Mouse (Mus musculus): ENCODE results near the gene Mzf1. TPM values are rescaled to one million over a fixed set of nuclear protein-coding genes. Genes with fewer than 3 reads are reported as not detected.

Mzf1 gene
- polyA plus RNA-seq, 1 experiment from 2014 or later, result 7.6 TPM

- no peak for DNase-seq
- H3K4me2 ChIP-seq (ENCODE audit: low read length), result no peak overlapping the region
These were observed 51.2 kb downstream of the Mzf1 start for GRCm38 (mm10) chr7:13003380-13003779.

GRCm38 (mm10) chr7:13001584-13001983, 53.0 kb downstream of the Mzf1 start:
- Histone ChIP-seq H3K27me3 (ENCODE audit: control insufficient read depth, insufficient read depth, low read length) (no peaks in the 10 kb centered on the region), H3K4me2 (ENCODE audit: low read length) (no peak overlapping the region), H3K27ac (replicated peaks; ENCODE audit: low read depth, low read length) (no peak overlapping the region), H3K36me3 (ENCODE audit: control insufficient read depth, insufficient read depth, low read length) (peaks cover 30% of the 10 kb centered on the region), H3K4me3 (replicated peaks; ENCODE audit: low read depth, low read length) (no peak overlapping the region), H3K9ac (replicated peaks; ENCODE audit: low read length) (no peak overlapping the region), H3K9me3 (ENCODE audit: control insufficient read depth, low read length) (no peaks in the 10 kb centered on the region), H3K4me1 (ENCODE audit: control insufficient read depth, insufficient read depth, low read length) (no peaks in the 10 kb centered on the region)
- DNase-seq (no peak), ATAC-seq (ENCODE audit: low FRiP score, low TSS enrichment) (no peak)
- 74% methylated on average over 1 of the region's 1 CpGs for WGBS

More at GRCm38 (mm10) chr7:13003380-13003779, 51.2 kb downstream of the Mzf1 start:
- H3K27ac ChIP-seq (replicated peaks; ENCODE audit: low read depth, low read length), result no peak overlapping the region
- no peak overlapping the region for H3K9ac ChIP-seq (replicated peaks; ENCODE audit: low read length)
- H3K4me3 ChIP-seq (replicated peaks; ENCODE audit: low read depth, low read length), result no peak overlapping the region
- ATAC-seq (ENCODE audit: low FRiP score, low TSS enrichment), result no peak
- H3K36me3 ChIP-seq (ENCODE audit: control insufficient read depth, insufficient read depth, low read length), result peaks cover 42% of the 10 kb centered on the region
- no peaks in the 10 kb centered on the region for H3K27me3 ChIP-seq (ENCODE audit: control insufficient read depth, insufficient read depth, low read length)
- WGBS, result 79% methylated on average over 5 of the region's 5 CpGs
- 0 out of 2 replicates have a peak, but pooled peaks cover 3% of the 10 kb centered on the region for H3K4me1 ChIP-seq (ENCODE audit: control insufficient read depth, insufficient read depth, low read length)
- no peaks in the 10 kb centered on the region for H3K9me3 ChIP-seq (ENCODE audit: control insufficient read depth, low read length)

GRCm38 (mm10) chr7:12998851-12999250, 55.7 kb downstream of the Mzf1 start, which contains the start of gene Trim28:
Gene Trim28, plus strand, starts transcription at chr7:12999114.
- Histone ChIP-seq H3K4me2 (ENCODE audit: low read length) (no peak within 1 kb of the TSS), H3K36me3 (ENCODE audit: control insufficient read depth, insufficient read depth, low read length) (peaks cover 5% of the 10 kb centered on the region; the same call in 1 of the 2 replicates), H3K4me3 (replicated peaks; ENCODE audit: low read depth, low read length) (no peak within 1 kb of the TSS), H3K9me3 (ENCODE audit: control insufficient read depth, low read length) (no peaks in the 10 kb centered on the region), H3K27ac (replicated peaks; ENCODE audit: low read depth, low read length) (no peak within 1 kb of the TSS), H3K9ac (replicated peaks; ENCODE audit: low read length) (no peak within 1 kb of the TSS), H3K4me1 (ENCODE audit: control insufficient read depth, insufficient read depth, low read length) (no peaks in the 10 kb centered on the region), H3K27me3 (ENCODE audit: control insufficient read depth, insufficient read depth, low read length) (no peaks in the 10 kb centered on the region)
- ATAC-seq (ENCODE audit: low FRiP score, low TSS enrichment) (no peak), DNase-seq (no peak)
- 89% methylated on average over 3 of the region's 3 CpGs for WGBS

GRCm38 (mm10) chr7:12998053-12998452, 56.5 kb downstream of the Mzf1 start, which contains the start of gene Slc27a5:
Gene Slc27a5, minus strand, starts transcription at chr7:12998192.
- WGBS, result 82% methylated on average over 5 of the region's 5 CpGs
- Histone ChIP-seq H3K4me2 (ENCODE audit: low read length) (no peak within 1 kb of the TSS), H3K27me3 (ENCODE audit: control insufficient read depth, insufficient read depth, low read length) (no peaks in the 10 kb centered on the region), H3K9ac (replicated peaks; ENCODE audit: low read length) (no peak within 1 kb of the TSS), H3K36me3 (ENCODE audit: control insufficient read depth, insufficient read depth, low read length) (no peaks in the 10 kb centered on the region), H3K4me1 (ENCODE audit: control insufficient read depth, insufficient read depth, low read length) (no peaks in the 10 kb centered on the region), H3K4me3 (replicated peaks; ENCODE audit: low read depth, low read length) (no peak within 1 kb of the TSS), H3K9me3 (ENCODE audit: control insufficient read depth, low read length) (no peaks in the 10 kb centered on the region), H3K27ac (replicated peaks; ENCODE audit: low read depth, low read length) (no peak within 1 kb of the TSS)
- no peak for ATAC-seq (ENCODE audit: low FRiP score, low TSS enrichment)
- DNase-seq, result no peak

- H3K36me3 ChIP-seq (ENCODE audit: control insufficient read depth, insufficient read depth, low read length), result no peaks in the 10 kb centered on the region
- H3K4me2 ChIP-seq (ENCODE audit: low read length), result no peak overlapping the region
- H3K27me3 ChIP-seq (ENCODE audit: control insufficient read depth, insufficient read depth, low read length), result no peaks in the 10 kb centered on the region
- no peak overlapping the region for H3K27ac ChIP-seq (replicated peaks; ENCODE audit: low read depth, low read length)
- no peaks in the 10 kb centered on the region for H3K9me3 ChIP-seq (ENCODE audit: control insufficient read depth, low read length)
- H3K4me1 ChIP-seq (ENCODE audit: control insufficient read depth, insufficient read depth, low read length), result no peaks in the 10 kb centered on the region
- ATAC-seq (ENCODE audit: low FRiP score, low TSS enrichment), result no peak
- H3K9ac ChIP-seq (replicated peaks; ENCODE audit: low read length), result no peak overlapping the region
- 72% methylated on average over 5 of the region's 5 CpGs for WGBS
- DNase-seq, result no peak
- no peak overlapping the region for H3K4me3 ChIP-seq (replicated peaks; ENCODE audit: low read depth, low read length)
These were observed 57.3 kb downstream of the Mzf1 start for GRCm38 (mm10) chr7:12997230-12997629.

GRCm38 (mm10) chr7:12995862-12996261, 58.7 kb downstream of the Mzf1 start:
- Histone ChIP-seq H3K4me2 (ENCODE audit: low read length) (no peak overlapping the region), H3K27me3 (ENCODE audit: control insufficient read depth, insufficient read depth, low read length) (no peaks in the 10 kb centered on the region), H3K4me3 (replicated peaks; ENCODE audit: low read depth, low read length) (no peak overlapping the region), H3K27ac (replicated peaks; ENCODE audit: low read depth, low read length) (no peak overlapping the region), H3K4me1 (ENCODE audit: control insufficient read depth, insufficient read depth, low read length) (no peaks in the 10 kb centered on the region), H3K9ac (replicated peaks; ENCODE audit: low read length) (no peak overlapping the region), H3K36me3 (ENCODE audit: control insufficient read depth, insufficient read depth, low read length) (no peaks in the 10 kb centered on the region), H3K9me3 (ENCODE audit: control insufficient read depth, low read length) (no peaks in the 10 kb centered on the region)
- ATAC-seq (ENCODE audit: low FRiP score, low TSS enrichment) (no peak), DNase-seq (no peak)

- 94% methylated on average over 10 of the region's 10 CpGs for WGBS
- H3K27ac ChIP-seq (replicated peaks; ENCODE audit: low read depth, low read length), result no peak overlapping the region
- H3K4me3 ChIP-seq (replicated peaks; ENCODE audit: low read depth, low read length), result no peak overlapping the region
- H3K36me3 ChIP-seq (ENCODE audit: control insufficient read depth, insufficient read depth, low read length), result no peaks in the 10 kb centered on the region
- H3K27me3 ChIP-seq (ENCODE audit: control insufficient read depth, insufficient read depth, low read length), result no peaks in the 10 kb centered on the region
- no peak overlapping the region for H3K4me2 ChIP-seq (ENCODE audit: low read length)
- no peaks in the 10 kb centered on the region for H3K4me1 ChIP-seq (ENCODE audit: control insufficient read depth, insufficient read depth, low read length)
- ATAC-seq (ENCODE audit: low FRiP score, low TSS enrichment) (no peak), DNase-seq (no peak)
- H3K9ac ChIP-seq (replicated peaks; ENCODE audit: low read length), result no peak overlapping the region
- no peaks in the 10 kb centered on the region for H3K9me3 ChIP-seq (ENCODE audit: control insufficient read depth, low read length)
These were observed 61.4 kb downstream of the Mzf1 start for GRCm38 (mm10) chr7:12993148-12993547.

Other genes starting within 250 kb of the Mzf1 start
- 35.5 and 37.9 TPM in 2 replicates for gene Zfp329, start 235.9 kb downstream of the Mzf1 start, polyA plus RNA-seq (2014; fragmentation: Nextera tagmentation; extraction: Ambion mirVana)
- gene Zfp110, start 220.0 kb downstream of the Mzf1 start, polyA plus RNA-seq (2014; fragmentation: Nextera tagmentation; extraction: Ambion mirVana), result 22.9 and 28.0 TPM in 2 replicates
- 8.6 and 9.0 TPM in 2 replicates for gene Zfp128, start 173.6 kb downstream of the Mzf1 start, polyA plus RNA-seq (2014; fragmentation: Nextera tagmentation; extraction: Ambion mirVana)
- gene Zscan22, start 156.9 kb downstream of the Mzf1 start, polyA plus RNA-seq (2014; fragmentation: Nextera tagmentation; extraction: Ambion mirVana), result 9.9 and 13.0 TPM in 2 replicates
- gene Rps5, start 132.5 kb downstream of the Mzf1 start, polyA plus RNA-seq (2014; fragmentation: Nextera tagmentation; extraction: Ambion mirVana), result 749 and 858 TPM in 2 replicates
- gene Rnf225, start 127.3 kb downstream of the Mzf1 start, polyA plus RNA-seq (2014; fragmentation: Nextera tagmentation; extraction: Ambion mirVana), result 0.64 and 0.66 TPM in 2 replicates
- 12.0 and 14.4 TPM in 2 replicates for gene Zfp324, start 88.9 kb downstream of the Mzf1 start, polyA plus RNA-seq (2014; fragmentation: Nextera tagmentation; extraction: Ambion mirVana)
- 8.7 and 8.9 TPM in 2 replicates for gene Zfp446, start 76.9 kb downstream of the Mzf1 start, polyA plus RNA-seq (2014; fragmentation: Nextera tagmentation; extraction: Ambion mirVana)
- 0.24 and 0.31 TPM in 2 replicates for gene Slc27a5, start 56.6 kb downstream of the Mzf1 start, polyA plus RNA-seq (2014; fragmentation: Nextera tagmentation; extraction: Ambion mirVana)
- 293 and 309 TPM in 2 replicates for gene Trim28, start 55.6 kb downstream of the Mzf1 start, polyA plus RNA-seq (2014; fragmentation: Nextera tagmentation; extraction: Ambion mirVana)
- gene Zbtb45, start 44.7 kb downstream of the Mzf1 start, polyA plus RNA-seq (2014; fragmentation: Nextera tagmentation; extraction: Ambion mirVana), result 42.4 and 42.5 TPM in 2 replicates
- 188 and 205 TPM in 2 replicates for gene Chmp2a, start 20.0 kb downstream of the Mzf1 start, polyA plus RNA-seq (2014; fragmentation: Nextera tagmentation; extraction: Ambion mirVana)
- gene Ube2m, start 16.5 kb downstream of the Mzf1 start, polyA plus RNA-seq (2014; fragmentation: Nextera tagmentation; extraction: Ambion mirVana), result 149 and 181 TPM in 2 replicates
- gene Vmn1r85, start 40.4 kb upstream of the Mzf1 start, polyA plus RNA-seq (2014; fragmentation: Nextera tagmentation; extraction: Ambion mirVana), result 0.09 TPM in 1 of 2 replicates, not detected in the other
- gene Vmn1r86, start 65.2 kb upstream of the Mzf1 start, polyA plus RNA-seq (2014; fragmentation: Nextera tagmentation; extraction: Ambion mirVana), result not detected in 2 replicates
- not detected in 2 replicates for gene Vmn1r87, start 85.4 kb upstream of the Mzf1 start, polyA plus RNA-seq (2014; fragmentation: Nextera tagmentation; extraction: Ambion mirVana)
- gene Vmn1r88, start 104.8 kb upstream of the Mzf1 start, polyA plus RNA-seq (2014; fragmentation: Nextera tagmentation; extraction: Ambion mirVana), result not detected in 2 replicates
- not detected in 2 replicates for gene Vmn1r89, start 158.3 kb upstream of the Mzf1 start, polyA plus RNA-seq (2014; fragmentation: Nextera tagmentation; extraction: Ambion mirVana)
- gene Lig1, start 222.5 kb upstream of the Mzf1 start, polyA plus RNA-seq (2014; fragmentation: Nextera tagmentation; extraction: Ambion mirVana), result 32.3 and 37.4 TPM in 2 replicates
- 5.4 and 7.0 TPM in 2 replicates for gene Zswim9, start 224.0 kb upstream of the Mzf1 start, polyA plus RNA-seq (2014; fragmentation: Nextera tagmentation; extraction: Ambion mirVana)